Mouse (Mus musculus) ES-E14 (cell line): ENCODE data around the gene Tectb.

Source experiments
- HCFC1 ChIP-seq: IDR thresholded peaks from 2 replicates; pipeline ENCODE4 v1.6.1; 2012; ENCODE audit warnings: low read length, inconsistent platforms, borderline replicate concordance; ENCODE audit not compliant: insufficient read depth
- ZNF384 ChIP-seq: IDR thresholded peaks from 2 replicates; pipeline ENCODE4 v1.6.1; 2012; ENCODE audit warnings: low read depth, low read length, inconsistent platforms

- no peak for TF ChIP-seq ZNF384
- TF ChIP-seq HCFC1, result no peak
Measured at GRCm38 (mm10) chr19:55158606-55159005, 21.9 kb upstream of the Tectb start.
